Mouse (Mus musculus): ENCODE measurements around the gene Usp17le. TPM values are rescaled to one million over a fixed set of nuclear protein-coding genes. Genes with fewer than 3 reads are reported as not detected.
"Not testable (repeated sequence)": the region's sequence is repeated elsewhere in the genome, so short reads cannot be mapped to it uniquely, and the experiment has no call there.

Gene Usp17le
- total RNA-seq (2014; fragmentation: Nextera tagmentation): not detected in 2 replicates
- total RNA-seq (2017): not detected in 2 replicates

GRCm38 (mm10) chr7:104777370-104777769, at the start of gene Usp17le:
Gene Usp17le, minus strand, starts transcription at chr7:104777470.
- not testable (repeated sequence) for ATAC-seq (replicated peaks; ENCODE audit: poor library complexity, severe bottlenecking)

- not testable (repeated sequence) for ATAC-seq (replicated peaks; ENCODE audit: poor library complexity, severe bottlenecking)
These were observed 33.1 kb upstream of the Usp17le start for GRCm38 (mm10) chr7:104810335-104810734.

GRCm38 (mm10) chr7:104790796-104791195, 13.5 kb upstream of the Usp17le start:
- no peak for ATAC-seq (replicated peaks; ENCODE audit: poor library complexity, severe bottlenecking)

Other genes starting within 250 kb of the Usp17le start
- not detected in 2 replicates for gene Olfr651, start 227.3 kb downstream of the Usp17le start, total RNA-seq (2014; fragmentation: Nextera tagmentation)
- gene Olfr651, start 227.3 kb downstream of the Usp17le start, total RNA-seq (2017): not detected in 2 replicates
- gene Olfr652, start 216.6 kb downstream of the Usp17le start, total RNA-seq (2014; fragmentation: Nextera tagmentation): not detected in 2 replicates
- not detected in 2 replicates for gene Olfr652, start 216.6 kb downstream of the Usp17le start, total RNA-seq (2017)
- not detected in 2 replicates for gene Olfr653, start 200.2 kb downstream of the Usp17le start, total RNA-seq (2014; fragmentation: Nextera tagmentation)
- gene Olfr653, start 200.2 kb downstream of the Usp17le start, total RNA-seq (2017): not detected in 2 replicates
- not detected in 2 replicates for gene Olfr654, start 190.4 kb downstream of the Usp17le start, total RNA-seq (2014; fragmentation: Nextera tagmentation)
- gene Olfr654, start 190.4 kb downstream of the Usp17le start, total RNA-seq (2017): not detected in 2 replicates
- not detected in 2 replicates for gene Olfr655, start 175.7 kb downstream of the Usp17le start, total RNA-seq (2014; fragmentation: Nextera tagmentation)
- 0.17 TPM in 1 of 2 replicates, not detected in the other for gene Olfr655, start 175.7 kb downstream of the Usp17le start, total RNA-seq (2017)
- gene Olfr656, start 163.5 kb downstream of the Usp17le start, total RNA-seq (2014; fragmentation: Nextera tagmentation): not detected in 2 replicates
- gene Olfr656, start 163.5 kb downstream of the Usp17le start, total RNA-seq (2017): not detected in 2 replicates
- gene Olfr657, start 152.7 kb downstream of the Usp17le start, total RNA-seq (2014; fragmentation: Nextera tagmentation): not detected in 2 replicates
- gene Olfr657, start 152.7 kb downstream of the Usp17le start, total RNA-seq (2017): not detected in 2 replicates
- 0.13 TPM in 1 of 2 replicates, not detected in the other for gene Olfr658, start 130.2 kb downstream of the Usp17le start, total RNA-seq (2014; fragmentation: Nextera tagmentation)
- gene Olfr658, start 130.2 kb downstream of the Usp17le start, total RNA-seq (2017): 0.17 and 0.36 TPM in 2 replicates
- not detected in 2 replicates for gene Olfr659, start 110.7 kb downstream of the Usp17le start, total RNA-seq (2014; fragmentation: Nextera tagmentation)
- not detected in 2 replicates for gene Olfr659, start 110.7 kb downstream of the Usp17le start, total RNA-seq (2017)
- gene Olfr661, start 91.0 kb downstream of the Usp17le start, total RNA-seq (2014; fragmentation: Nextera tagmentation): not detected in 2 replicates
- not detected in 2 replicates for gene Olfr661, start 91.0 kb downstream of the Usp17le start, total RNA-seq (2017)
- gene Usp17lb, start 65.1 kb upstream of the Usp17le start, total RNA-seq (2014; fragmentation: Nextera tagmentation): not detected in 2 replicates
- not detected in 2 replicates for gene Usp17lb, start 65.1 kb upstream of the Usp17le start, total RNA-seq (2017)
- gene Usp17la, start 79.5 kb upstream of the Usp17le start, total RNA-seq (2014; fragmentation: Nextera tagmentation): not detected in 2 replicates
- gene Usp17la, start 79.5 kb upstream of the Usp17le start, total RNA-seq (2017): not detected in 2 replicates
- gene Olfr665, start 100.6 kb upstream of the Usp17le start, total RNA-seq (2014; fragmentation: Nextera tagmentation): not detected in 2 replicates
- not detected in 2 replicates for gene Olfr665, start 100.6 kb upstream of the Usp17le start, total RNA-seq (2017)
- gene Olfr666, start 118.5 kb upstream of the Usp17le start, total RNA-seq (2014; fragmentation: Nextera tagmentation): not detected in 2 replicates
- not detected in 2 replicates for gene Olfr666, start 118.5 kb upstream of the Usp17le start, total RNA-seq (2017)
- gene Olfr667, start 144.0 kb upstream of the Usp17le start, total RNA-seq (2014; fragmentation: Nextera tagmentation): not detected in 2 replicates
- gene Olfr667, start 144.0 kb upstream of the Usp17le start, total RNA-seq (2017): not detected in 2 replicates
- not detected in 2 replicates for gene Olfr668, start 150.6 kb upstream of the Usp17le start, total RNA-seq (2014; fragmentation: Nextera tagmentation)
- not detected in 2 replicates for gene Olfr668, start 150.6 kb upstream of the Usp17le start, total RNA-seq (2017)
- gene Olfr669, start 156.8 kb upstream of the Usp17le start, total RNA-seq (2014; fragmentation: Nextera tagmentation): not detected in 2 replicates
- gene Olfr669, start 156.8 kb upstream of the Usp17le start, total RNA-seq (2017): not detected in 2 replicates
- gene Olfr670, start 185.2 kb upstream of the Usp17le start, total RNA-seq (2014; fragmentation: Nextera tagmentation): not detected in 2 replicates
- gene Olfr670, start 185.2 kb upstream of the Usp17le start, total RNA-seq (2017): not detected in 2 replicates
- gene Olfr671, start 201.7 kb upstream of the Usp17le start, total RNA-seq (2014; fragmentation: Nextera tagmentation): not detected in 2 replicates
- not detected in 2 replicates for gene Olfr671, start 201.7 kb upstream of the Usp17le start, total RNA-seq (2017)
- gene Olfr672, start 224.6 kb upstream of the Usp17le start, total RNA-seq (2014; fragmentation: Nextera tagmentation): not detected in 2 replicates
- not detected in 2 replicates for gene Olfr672, start 224.6 kb upstream of the Usp17le start, total RNA-seq (2017)